Mouse (Mus musculus) liver, embryonic 14.5 days (tissue): Measurements from ENCODE around the gene Pon1.

Experiments
- CTCF ChIP-seq: IDR thresholded peaks from 2 replicates; pipeline ENCODE4 v1.5.1; 2016; ENCODE audit warnings: antibody characterized with exemption, low read depth, control low read depth
- EP300 ChIP-seq: IDR thresholded peaks from 2 replicates; pipeline ENCODE4 v1.6.1; 2016; ENCODE audit warnings: antibody characterized with exemption, low read depth

GRCm38 (mm10) chr6:5168158-5168557 lies 25.6 kb downstream of the Pon1 start:
- no peak for TF ChIP-seq CTCF
- TF ChIP-seq EP300 = no peak
